Comparison of ENCODE assay signal across 30 mouse cellular contexts in genomic region chr19:32329511-32329910, GRCm38 (mm10).
DNase-seq lines count a peak whose midpoint lies in the region; ATAC-seq and TF ChIP-seq lines count a peak whose summit lies in the region.
"Had no signal": no experiment of that assay in that cellular context is flagged by ENCODE, and none has a peak within 500 bp of the region (broad histone marks: within the 10 kb centered on the region; RNA-seq: fewer than 3 reads in every experiment).

No protein-coding gene starts in this region.

- ATAC-seq in cerebellum, adult (ENCODE audit: insufficient number of reproducible peaks, low FRiP score, low TSS enrichment): peak; percentile 64
- ATAC-seq in liver, postnatal 0 days: no peak
- ATAC-seq in liver, embryonic 11.5 days (replicated peaks; ENCODE audit: low FRiP score): no peak
- ATAC-seq: activated CD4-positive, CD25-positive, alpha-beta regulatory T cell, adult 4 months; intestine, postnatal 0 days; liver, embryonic 12.5 days; lung, postnatal 0 days; midbrain, embryonic 13.5 days had no signal

- H3K27me3 ChIP-seq in liver, postnatal 0 days (ENCODE audit: insufficient read depth, low read length): no peaks in the 10 kb centered on the region
- no peaks in the 10 kb centered on the region for H3K27me3 ChIP-seq in liver, embryonic 11.5 days (replicated peaks; ENCODE audit: control insufficient read depth, insufficient read depth, low read length)
- H3K27me3 ChIP-seq in forebrain, embryonic 10.5 days (ENCODE audit: poor library complexity, severe bottlenecking): 0 out of 2 replicates have a peak, but pooled peaks cover under 1% of the 10 kb centered on the region
- H3K27me3 ChIP-seq: CH12.LX; forebrain, embryonic 12.5 days; heart, embryonic 12.5 days; liver, embryonic 12.5 days; midbrain, embryonic 13.5 days; neural tube, embryonic 13.5 days had no signal

- no peak overlapping the region for H3K9ac ChIP-seq in liver, postnatal 0 days (replicated peaks)
- no peak overlapping the region for H3K9ac ChIP-seq in liver, embryonic 11.5 days (ENCODE audit: low read depth, low read length)
- H3K9ac ChIP-seq: embryonic facial prominence, embryonic 13.5 days; forebrain, embryonic 12.5 days; heart, embryonic 12.5 days; hindbrain, embryonic 14.5 days; limb, embryonic 13.5 days; liver, embryonic 12.5 days; midbrain, embryonic 13.5 days; neural tube, embryonic 13.5 days had no signal

- 87% methylated on average over 5 of the region's 5 CpGs for WGBS in liver, postnatal 0 days (ENCODE audit: insufficient replicate concordance)
- 86% methylated on average over 5 of the region's 5 CpGs for WGBS in liver, embryonic 11.5 days
- 96% methylated on average over 5 of the region's 5 CpGs for WGBS in macrophage (ENCODE audit: missing documents)
- WGBS in forebrain, embryonic 10.5 days: 93% methylated on average over 5 of the region's 5 CpGs

- H3K4me3 ChIP-seq in liver, postnatal 0 days (ENCODE audit: low read depth, low read length): no peak overlapping the region
- no peak overlapping the region for H3K4me3 ChIP-seq in liver, embryonic 11.5 days (ENCODE audit: low read depth, low read length)
- H3K4me3 ChIP-seq in macrophage (ENCODE audit: inconsistent target): no peak overlapping the region
- H3K4me3 ChIP-seq in forebrain, embryonic 10.5 days: no peak overlapping the region
- H3K4me3 ChIP-seq: embryonic facial prominence, embryonic 13.5 days; forebrain, embryonic 12.5 days; heart, embryonic 12.5 days; limb, embryonic 13.5 days; liver, embryonic 12.5 days; midbrain, embryonic 13.5 days; neural tube, embryonic 13.5 days had no signal

- DNase-seq in cerebellum, postnatal 4 days (ENCODE audit: low spot score in 2 of 2): no peak
- no peak for DNase-seq in liver, postnatal 0 days
- DNase-seq in liver, embryonic 11.5 days (ENCODE audit: low spot score): no peak
- DNase-seq in cerebellum, adult 9-11 months: peak; percentile 79
- no peak for DNase-seq in forebrain, embryonic 10.5 days (ENCODE audit: extremely low spot score, low spot score)
- DNase-seq in right cerebral cortex, postnatal 10 days (ENCODE audit: low spot score in 2 of 2): no peak
- DNase-seq: adrenal gland, adult 2 months; adrenal gland, postnatal 36 days; gastrocnemius, postnatal 14 days; heart, postnatal 14 days; kidney, postnatal 14 days; lung, adult 18-20 months; lung, postnatal 4 days; right cerebral cortex, postnatal 14 days; spleen, adult 18-20 months; thymus, postnatal 25 days had no signal

- H3K27ac ChIP-seq in liver, postnatal 0 days (ENCODE audit: low read depth): peak overlapping the region; percentile 55
- H3K27ac ChIP-seq in liver, embryonic 11.5 days (ENCODE audit: low read depth, low read length): no peak overlapping the region
- peak overlapping the region; percentile 62 for H3K27ac ChIP-seq in macrophage
- no peak overlapping the region for H3K27ac ChIP-seq in forebrain, embryonic 10.5 days
- H3K27ac ChIP-seq: embryonic facial prominence, embryonic 13.5 days; forebrain, embryonic 12.5 days; hindbrain, embryonic 14.5 days; limb, embryonic 13.5 days; liver, embryonic 12.5 days; midbrain, embryonic 13.5 days; neural tube, embryonic 13.5 days had no signal

- no peak overlapping the region for H3K4me2 ChIP-seq in liver, postnatal 0 days (ENCODE audit: low read depth, low read length)
- H3K4me2 ChIP-seq in liver, embryonic 11.5 days: no peak overlapping the region
- H3K4me2 ChIP-seq: embryonic facial prominence, embryonic 13.5 days; forebrain, embryonic 12.5 days; heart, embryonic 12.5 days; hindbrain, embryonic 14.5 days; limb, embryonic 13.5 days; liver, embryonic 12.5 days; midbrain, embryonic 13.5 days; neural tube, embryonic 13.5 days had no signal

- H3K4me1 ChIP-seq in liver, postnatal 0 days (ENCODE audit: insufficient read depth): peaks cover 20% of the 10 kb centered on the region
- 0 out of 2 replicates have a peak, but pooled peaks cover 7% of the 10 kb centered on the region for H3K4me1 ChIP-seq in liver, embryonic 11.5 days (replicated peaks; ENCODE audit: control insufficient read depth, insufficient read depth, low read length)
- peaks cover 15% of the 10 kb centered on the region for H3K4me1 ChIP-seq in forebrain, embryonic 10.5 days
- H3K4me1 ChIP-seq: forebrain, embryonic 12.5 days; midbrain, embryonic 13.5 days; neural tube, embryonic 13.5 days had no signal

- no peak for TF ChIP-seq CTCF in liver, postnatal 0 days (IDR thresholded peaks at IDR 0.05; ENCODE audit: low read depth)

- no peaks in the 10 kb centered on the region for H3K36me3 ChIP-seq in liver, postnatal 0 days (replicated peaks; ENCODE audit: insufficient read depth, low read length)
- no peaks in the 10 kb centered on the region for H3K36me3 ChIP-seq in liver, embryonic 11.5 days (ENCODE audit: control insufficient read depth, insufficient read depth, low read length)
- no peaks in the 10 kb centered on the region for H3K36me3 ChIP-seq in macrophage (ENCODE audit: inconsistent target)
- no peaks in the 10 kb centered on the region for H3K36me3 ChIP-seq in forebrain, embryonic 10.5 days (replicated peaks)
- H3K36me3 ChIP-seq: embryonic facial prominence, embryonic 13.5 days; forebrain, embryonic 12.5 days; heart, embryonic 12.5 days; limb, embryonic 13.5 days; liver, embryonic 12.5 days; midbrain, embryonic 13.5 days; neural tube, embryonic 13.5 days had no signal

- no peaks in the 10 kb centered on the region for H3K9me3 ChIP-seq in liver, postnatal 0 days (ENCODE audit: low read length)
- H3K9me3 ChIP-seq in liver, embryonic 11.5 days (ENCODE audit: control insufficient read depth, low read length): no peaks in the 10 kb centered on the region
- H3K9me3 ChIP-seq in forebrain, embryonic 10.5 days: no peaks in the 10 kb centered on the region
- H3K9me3 ChIP-seq: embryonic facial prominence, embryonic 13.5 days; forebrain, embryonic 12.5 days; heart, embryonic 12.5 days; limb, embryonic 13.5 days; liver, embryonic 12.5 days; midbrain, embryonic 13.5 days; neural tube, embryonic 13.5 days had no signal

- peaks cover 4% of the 10 kb centered on the region; the same call in 1 of the 2 replicates for H3K79me2 ChIP-seq in macrophage (ENCODE audit: inconsistent target)

- TF ChIP-seq EP300 in liver, postnatal 0 days (IDR thresholded peaks at IDR 0.05; ENCODE audit: low read depth): no peak

Comparison
In these comparisons a context has a peak if more than half of its experiments do, and no peak if none do; other contexts are left out.
1. H3K27ac ChIP-seq: peak in liver, postnatal 0 days (single experiment) and macrophage (single experiment); none in liver, embryonic 11.5 days (single experiment) and forebrain, embryonic 10.5 days (single experiment).